Mouse (Mus musculus) 3134 (cell line): ENCODE data around the gene Gm28230.

Source experiments
- DNase-seq: peaks from one replicate; pipeline ENCODE4 v3.0.0-alpha.2; 2011; ENCODE audit warnings: low spot score; ENCODE audit not compliant: insufficient read length; ENCODE audit errors: extremely low read depth

Gm28230 gene

DNA sequence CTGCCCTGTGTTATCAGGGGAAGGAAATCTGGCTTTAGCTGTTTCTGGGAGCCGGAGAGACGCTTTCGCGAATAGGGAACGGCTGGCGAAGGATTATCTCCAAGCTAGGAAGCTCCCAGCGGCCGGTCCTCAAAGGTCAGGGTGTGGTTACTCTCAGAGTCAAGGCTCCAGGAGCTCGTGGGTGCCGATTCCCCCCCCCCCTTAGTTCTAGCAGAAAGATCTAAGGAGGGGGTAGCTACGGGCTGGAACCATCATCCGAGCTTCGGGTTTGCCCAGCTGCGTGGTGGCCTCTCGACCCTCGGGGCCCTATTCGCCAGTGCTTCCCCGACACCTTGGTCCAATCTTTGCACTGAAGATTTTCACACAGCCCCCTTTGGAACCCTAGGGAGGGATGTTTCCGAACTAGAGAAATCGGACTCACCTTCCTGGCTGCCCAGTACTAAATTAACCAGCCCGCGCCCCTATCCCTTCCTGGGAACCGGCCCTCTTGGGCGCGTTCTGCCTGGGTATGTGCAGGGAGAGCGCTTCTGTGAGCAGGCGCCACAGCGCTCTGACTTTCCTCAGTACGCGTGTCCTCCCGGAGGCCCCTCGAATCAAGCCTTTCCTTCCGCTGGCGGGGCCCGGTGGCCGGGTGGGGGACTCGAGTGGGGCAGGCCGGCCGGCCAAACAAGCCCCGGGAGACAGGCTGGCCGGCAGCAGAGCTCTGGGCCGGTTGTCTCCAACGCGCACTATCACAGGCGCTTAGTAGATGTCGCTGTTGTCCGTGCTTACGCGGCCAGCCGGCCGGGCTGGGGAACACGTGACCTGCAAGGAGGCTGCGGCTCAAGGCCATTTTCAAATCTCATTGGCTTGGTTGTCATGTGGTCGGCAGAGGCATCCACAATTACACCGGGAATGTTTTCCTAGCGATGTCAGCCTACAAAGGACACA lies 35.2 kb upstream of the Gm28230 start, which contains the start of gene Hoxd10:
Hoxd10 (plus strand) TSS at position 903 of the 930 bp plus-strand sequence.
- DNase-seq, result no peak

DNA sequence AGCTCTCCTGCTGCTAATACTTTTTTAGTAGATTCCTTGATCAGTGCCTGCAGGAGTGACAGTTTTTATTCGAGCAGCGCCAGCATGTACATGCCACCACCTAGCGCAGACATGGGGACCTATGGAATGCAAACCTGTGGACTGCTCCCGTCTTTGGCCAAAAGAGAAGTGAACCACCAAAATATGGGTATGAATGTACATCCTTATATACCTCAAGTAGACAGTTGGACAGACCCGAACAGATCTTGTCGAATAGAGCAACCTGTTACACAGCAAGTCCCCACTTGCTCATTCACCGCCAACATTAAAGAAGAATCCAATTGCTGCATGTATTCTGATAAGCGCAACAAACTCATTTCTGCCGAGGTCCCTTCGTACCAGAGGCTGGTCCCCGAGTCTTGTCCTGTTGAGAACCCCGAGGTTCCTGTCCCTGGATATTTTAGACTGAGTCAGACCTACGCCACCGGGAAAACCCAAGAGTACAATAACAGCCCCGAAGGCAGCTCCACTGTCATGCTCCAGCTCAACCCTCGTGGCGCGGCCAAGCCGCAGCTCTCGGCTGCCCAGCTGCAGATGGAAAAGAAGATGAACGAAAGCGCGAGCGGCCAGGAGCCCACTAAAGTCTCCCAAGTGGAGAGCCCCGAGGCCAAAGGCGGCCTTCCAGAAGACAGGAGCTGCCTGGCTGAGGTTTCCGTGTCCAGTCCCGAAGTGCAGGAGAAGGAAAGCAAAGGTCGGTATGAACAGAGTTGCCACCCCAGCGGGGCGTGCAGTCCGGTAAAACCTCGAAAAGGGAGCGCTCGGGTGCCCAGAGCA lies 34.3 kb upstream of the Gm28230 start:
- no peak for DNase-seq

DNA sequence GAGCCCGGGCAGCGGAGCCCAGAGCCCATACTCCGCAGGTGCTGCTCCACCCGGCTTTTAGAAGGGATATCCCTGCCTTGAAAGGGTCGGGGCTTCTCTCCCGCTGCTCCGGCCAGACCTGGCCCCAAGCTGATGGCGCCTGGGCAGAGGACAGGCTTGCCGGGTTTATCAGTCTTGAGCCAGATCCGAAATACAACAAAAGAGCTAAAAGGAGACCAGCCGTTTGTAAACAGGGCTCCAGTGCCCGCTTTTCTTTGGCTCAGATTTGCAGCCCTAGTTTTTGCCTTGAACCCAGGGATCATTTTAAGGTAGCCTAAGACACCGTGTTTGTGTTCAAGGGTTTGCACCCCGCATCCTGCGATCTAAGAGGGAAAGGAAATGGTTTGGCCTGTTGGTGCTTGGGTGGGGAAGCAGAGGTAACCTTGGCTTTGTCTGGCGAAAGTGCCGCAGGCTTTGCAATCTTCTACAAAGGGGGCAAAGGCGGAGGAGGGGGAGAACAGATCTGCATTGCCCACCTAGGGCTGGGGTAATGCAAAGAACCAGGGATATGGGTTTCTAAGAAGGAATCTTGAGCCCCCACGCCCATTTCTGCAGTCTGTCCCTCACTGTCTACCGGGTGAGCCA lies 33.6 kb upstream of the Gm28230 start:
- DNase-seq, result no peak

DNA sequence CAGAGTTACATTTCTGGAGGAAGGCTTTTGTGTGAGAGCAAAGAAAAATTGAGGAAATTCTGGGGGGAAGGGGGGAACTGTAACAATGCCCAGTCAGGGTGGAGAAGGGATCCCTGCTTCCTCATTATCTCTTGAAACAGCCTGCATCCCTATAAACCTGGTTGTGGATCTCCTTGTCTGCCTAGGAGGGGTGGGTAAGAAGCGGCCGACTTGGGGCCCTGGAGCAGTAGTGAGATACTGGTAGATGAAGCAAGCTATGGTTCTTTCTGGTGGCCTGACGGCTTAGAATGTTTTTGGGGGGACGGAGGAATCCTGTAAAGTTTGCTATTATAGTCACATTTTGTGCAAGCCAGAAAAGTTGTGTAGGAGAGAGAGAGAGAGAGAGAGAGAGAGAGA lies 33.1 kb upstream of the Gm28230 start:
- no peak for DNase-seq

DNA sequence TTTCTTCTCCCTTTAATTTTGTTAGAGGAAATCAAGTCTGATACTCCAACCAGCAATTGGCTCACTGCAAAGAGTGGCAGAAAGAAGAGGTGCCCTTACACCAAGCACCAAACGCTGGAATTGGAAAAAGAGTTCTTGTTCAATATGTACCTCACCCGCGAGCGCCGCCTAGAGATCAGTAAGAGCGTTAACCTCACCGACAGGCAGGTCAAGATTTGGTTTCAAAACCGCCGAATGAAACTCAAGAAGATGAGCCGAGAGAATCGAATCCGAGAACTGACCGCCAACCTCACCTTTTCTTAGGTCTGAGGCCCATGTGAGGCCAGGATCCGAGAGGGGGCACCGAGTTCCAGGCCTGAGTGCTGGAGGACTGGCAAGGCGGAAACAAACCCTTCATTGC lies 32.5 kb upstream of the Gm28230 start:
- DNase-seq, result no peak

DNA sequence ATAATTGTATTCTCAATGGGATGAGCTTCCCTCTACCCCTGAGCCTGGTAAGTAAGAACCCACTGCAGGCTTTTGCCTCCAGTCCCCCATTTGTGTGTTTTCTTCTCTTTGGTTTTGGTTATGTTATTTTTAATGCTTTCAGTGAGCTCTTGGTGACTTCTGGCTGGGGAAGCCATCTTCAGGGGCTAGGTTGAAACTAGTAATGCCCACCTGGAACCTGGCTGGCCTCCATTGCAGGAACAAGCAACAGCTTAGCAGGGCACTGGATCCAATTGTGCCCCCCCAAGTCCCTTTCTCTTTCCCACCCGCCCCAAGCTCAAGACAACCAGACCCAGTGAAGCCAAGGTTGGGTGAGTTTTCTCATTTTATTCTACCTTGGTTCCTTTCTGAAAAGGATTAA lies 31.1 kb upstream of the Gm28230 start:
- no peak for DNase-seq

DNA sequence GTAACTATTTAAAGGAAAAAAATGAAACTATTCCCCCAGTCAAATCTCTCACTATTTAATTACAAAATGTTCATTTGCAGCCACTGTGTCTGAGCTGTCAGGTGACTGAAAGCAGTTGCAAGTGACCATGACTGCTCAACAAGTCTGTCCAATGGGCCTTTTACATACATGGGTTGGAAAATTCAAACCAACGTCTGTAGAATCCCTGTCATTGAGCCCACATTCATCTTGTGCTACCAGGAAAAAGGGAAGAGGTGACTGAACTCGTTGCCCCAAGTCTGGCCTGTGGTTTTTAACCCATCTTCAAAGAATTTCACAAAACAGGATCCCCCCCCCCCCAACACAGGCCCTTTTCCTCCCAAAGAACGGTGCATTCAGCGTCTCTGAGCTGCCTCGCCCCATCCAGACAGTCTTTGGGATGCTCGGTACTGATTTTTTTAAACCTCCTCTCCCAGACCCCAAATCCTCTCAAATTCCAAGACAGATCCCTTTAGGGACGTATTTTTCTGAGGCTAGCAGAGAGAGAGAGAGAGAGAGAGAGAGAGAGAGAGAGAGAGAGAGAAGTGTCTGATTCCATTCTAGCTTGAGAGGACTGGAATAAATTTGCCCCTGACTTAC lies 30.6 kb upstream of the Gm28230 start:
- no peak for DNase-seq

DNA sequence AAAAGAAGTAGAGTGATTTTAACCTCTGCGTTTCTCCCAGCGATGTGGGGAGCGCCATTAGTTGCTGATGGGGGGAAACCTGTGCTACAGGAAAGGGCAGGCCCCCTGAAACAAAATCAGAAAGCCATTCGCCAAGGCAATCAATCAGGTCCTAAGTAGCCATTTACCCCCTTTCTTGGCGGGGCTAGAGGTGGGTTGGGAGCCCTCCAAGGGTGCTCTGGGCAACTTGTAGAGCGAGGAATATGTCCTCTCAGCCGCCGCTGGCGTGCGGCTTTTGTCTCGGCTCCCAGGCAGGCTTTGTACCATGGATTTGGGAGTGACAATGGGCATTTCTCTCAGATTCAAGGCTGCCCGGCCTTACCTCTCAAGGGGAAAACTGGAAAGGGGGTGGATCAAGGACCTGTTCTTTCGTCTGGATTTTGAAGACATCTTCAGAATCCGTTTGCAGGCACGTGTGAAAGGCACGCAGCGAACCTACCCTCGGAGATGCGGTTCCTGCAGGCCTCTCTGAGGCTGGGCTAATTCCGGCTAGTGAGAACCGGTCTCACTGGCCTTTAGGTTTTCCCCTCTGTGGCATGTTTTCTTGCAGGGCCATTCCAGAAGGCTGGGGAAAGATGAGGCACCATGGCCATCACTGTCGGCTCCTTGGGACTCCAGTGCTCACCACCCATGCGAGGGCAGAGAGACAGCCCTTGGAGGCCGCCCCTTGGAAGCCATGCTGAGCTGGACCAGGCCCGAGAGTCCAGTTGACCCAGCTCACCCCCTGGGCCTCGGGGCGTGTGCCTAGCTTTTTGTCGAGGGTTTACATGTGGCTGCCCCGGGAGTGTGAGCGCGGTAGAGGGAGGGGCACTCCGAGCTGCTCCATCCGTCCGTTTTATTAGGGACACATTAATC lies 29.8 kb upstream of the Gm28230 start:
- no peak for DNase-seq

DNA sequence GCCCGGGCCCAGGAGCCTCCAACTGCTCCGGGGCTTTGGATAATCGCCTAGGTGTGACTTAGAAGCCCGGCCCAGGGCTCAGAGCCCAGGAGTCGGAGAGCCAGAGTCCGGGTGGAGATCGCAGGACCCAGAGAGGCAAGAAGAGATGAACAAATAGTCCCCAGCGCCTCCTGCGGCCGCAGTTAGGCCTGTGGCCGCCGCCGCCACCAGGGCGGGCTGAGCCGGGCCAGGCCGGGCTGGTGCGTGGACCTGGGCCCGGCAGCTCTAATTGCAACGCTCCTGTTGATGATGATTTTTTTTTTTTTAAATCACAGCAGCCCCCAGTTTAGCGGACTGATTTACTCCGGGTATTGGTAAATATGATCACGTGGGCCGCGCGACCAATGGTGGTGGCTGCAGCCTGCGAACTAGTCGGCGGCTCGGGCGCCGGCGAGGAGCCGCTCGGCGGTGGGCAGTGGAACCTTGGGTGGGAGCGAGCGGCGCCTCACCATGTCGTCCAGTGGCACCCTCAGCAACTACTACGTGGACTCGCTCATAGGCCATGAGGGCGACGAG lies 28.9 kb upstream of the Gm28230 start, which contains the start of gene Hoxd9:
Hoxd9 (plus strand) TSS at position 161 of the 555 bp plus-strand sequence.
- no peak for DNase-seq

DNA sequence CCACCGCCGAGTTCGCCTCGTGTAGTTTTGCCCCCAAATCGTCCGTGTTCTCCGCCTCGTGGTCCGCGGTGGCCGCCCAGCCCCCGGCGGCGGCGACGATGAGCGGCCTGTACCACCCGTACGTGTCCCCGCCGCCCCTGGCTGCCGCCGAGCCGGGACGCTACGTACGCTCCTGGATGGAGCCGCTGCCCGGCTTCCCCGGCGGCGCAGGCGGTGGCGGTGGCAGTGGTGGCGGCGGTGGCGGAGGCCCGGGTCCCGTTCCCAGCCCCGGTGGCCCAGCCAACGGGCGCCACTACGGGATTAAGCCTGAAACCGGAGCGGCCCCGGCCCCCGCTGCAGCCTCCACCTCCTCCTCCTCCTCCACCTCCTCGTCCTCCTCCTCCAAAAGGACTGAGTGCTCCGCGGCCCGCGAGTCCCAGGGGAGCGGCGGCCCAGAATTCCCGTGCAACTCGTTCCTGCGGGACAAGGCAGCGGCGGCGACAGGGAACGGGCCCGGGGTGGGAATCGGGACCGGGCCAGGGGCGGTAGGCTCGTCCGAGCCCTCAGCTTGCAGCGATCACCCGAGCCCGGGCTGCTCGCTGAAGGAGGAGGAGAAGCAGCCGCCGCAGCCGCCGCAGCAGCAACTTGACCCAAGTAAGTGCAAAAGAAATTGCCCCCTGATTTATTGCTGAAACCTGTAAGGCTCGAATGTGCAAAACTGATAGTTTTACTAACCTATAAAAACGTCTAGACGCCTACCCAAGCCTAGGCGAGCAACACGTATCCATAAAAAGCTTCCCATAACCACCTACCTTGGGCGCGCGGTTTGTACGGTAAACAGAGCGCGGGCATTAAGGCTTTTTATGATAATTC lies 28.1 kb upstream of the Gm28230 start:
- DNase-seq, result no peak

DNA sequence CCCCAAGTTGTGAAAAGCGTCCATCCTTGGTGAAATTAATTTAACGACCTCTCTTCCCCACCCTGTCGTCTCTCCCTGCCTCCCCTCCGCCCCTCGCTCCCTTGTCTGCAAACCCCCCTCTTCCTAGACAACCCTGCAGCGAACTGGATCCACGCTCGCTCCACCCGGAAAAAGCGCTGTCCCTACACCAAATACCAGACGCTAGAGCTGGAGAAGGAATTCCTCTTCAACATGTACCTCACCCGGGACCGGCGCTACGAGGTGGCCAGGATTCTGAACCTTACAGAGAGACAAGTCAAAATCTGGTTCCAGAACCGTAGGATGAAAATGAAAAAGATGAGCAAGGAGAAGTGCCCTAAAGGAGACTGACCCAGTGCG lies 27.5 kb upstream of the Gm28230 start:
- DNase-seq, result no peak

DNA sequence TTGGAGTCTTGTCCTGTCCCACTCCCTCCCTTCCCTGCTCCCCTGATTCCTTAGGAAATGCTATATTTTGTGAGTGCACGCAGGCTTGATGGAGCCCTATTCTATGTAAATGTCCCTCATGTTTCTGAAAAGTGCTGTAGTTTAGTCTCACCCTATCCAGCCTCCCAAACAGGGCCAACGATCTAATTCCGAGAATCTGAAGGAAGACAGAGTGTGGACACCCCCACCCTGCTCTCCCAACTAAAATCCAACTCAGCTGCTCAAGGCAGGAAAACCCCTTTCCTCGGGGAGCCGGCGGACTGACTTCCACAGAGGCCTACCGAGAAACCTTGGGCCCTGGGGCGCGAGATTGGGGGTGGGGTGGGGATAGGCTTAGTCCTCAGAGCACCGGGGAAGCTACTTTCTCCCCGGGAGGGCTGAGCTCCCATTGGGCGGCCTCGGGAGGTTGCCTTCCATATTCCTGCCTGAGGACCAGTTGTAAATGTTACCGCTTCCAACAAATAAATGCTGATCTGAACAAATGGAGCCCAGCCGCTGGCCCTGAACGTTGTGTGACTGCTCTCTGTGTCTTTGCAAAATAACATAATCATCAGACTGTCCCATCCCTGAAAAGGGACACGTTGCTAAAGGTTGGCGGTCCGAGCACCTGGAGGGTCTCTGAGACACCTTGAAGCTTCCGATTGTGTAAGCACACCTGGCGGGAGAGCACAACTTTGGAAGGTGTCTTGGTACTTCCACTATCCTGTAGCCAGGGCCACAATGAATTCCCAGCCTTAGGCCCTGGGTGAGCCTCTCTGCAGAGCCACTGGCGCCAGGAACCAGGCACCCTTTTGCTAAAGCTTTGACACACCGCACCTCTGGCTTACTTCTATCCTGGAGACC lies 26.6 kb upstream of the Gm28230 start:
- no peak for DNase-seq

DNA sequence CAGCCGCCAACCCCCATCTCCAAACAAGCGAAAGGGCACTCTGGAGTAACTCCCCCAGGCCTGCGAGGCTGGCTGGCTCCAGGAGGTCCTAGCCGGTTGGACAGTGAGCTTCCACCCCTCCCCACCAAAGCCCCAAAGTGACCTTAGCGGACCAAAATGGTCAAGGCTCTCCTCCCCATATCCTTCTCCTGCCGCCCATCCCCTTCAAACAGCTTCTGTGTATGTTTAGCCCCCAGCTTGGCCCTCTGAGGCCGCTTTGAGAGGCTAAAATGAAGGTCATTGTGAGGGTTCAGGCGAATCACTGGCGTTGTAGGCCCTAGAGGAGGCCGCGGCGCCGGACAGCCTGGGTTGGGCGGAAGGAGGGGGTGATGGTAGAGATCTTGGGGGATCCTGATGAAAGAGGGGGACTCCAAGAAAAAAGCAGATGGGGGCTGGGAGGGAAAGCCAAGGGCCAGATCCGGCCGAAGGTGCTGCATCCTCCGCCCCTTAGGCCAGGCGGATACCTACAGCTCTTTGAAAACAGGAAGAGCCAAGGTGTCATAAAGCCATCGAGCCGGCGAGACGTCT lies 25.9 kb upstream of the Gm28230 start:
- no peak for DNase-seq

DNA sequence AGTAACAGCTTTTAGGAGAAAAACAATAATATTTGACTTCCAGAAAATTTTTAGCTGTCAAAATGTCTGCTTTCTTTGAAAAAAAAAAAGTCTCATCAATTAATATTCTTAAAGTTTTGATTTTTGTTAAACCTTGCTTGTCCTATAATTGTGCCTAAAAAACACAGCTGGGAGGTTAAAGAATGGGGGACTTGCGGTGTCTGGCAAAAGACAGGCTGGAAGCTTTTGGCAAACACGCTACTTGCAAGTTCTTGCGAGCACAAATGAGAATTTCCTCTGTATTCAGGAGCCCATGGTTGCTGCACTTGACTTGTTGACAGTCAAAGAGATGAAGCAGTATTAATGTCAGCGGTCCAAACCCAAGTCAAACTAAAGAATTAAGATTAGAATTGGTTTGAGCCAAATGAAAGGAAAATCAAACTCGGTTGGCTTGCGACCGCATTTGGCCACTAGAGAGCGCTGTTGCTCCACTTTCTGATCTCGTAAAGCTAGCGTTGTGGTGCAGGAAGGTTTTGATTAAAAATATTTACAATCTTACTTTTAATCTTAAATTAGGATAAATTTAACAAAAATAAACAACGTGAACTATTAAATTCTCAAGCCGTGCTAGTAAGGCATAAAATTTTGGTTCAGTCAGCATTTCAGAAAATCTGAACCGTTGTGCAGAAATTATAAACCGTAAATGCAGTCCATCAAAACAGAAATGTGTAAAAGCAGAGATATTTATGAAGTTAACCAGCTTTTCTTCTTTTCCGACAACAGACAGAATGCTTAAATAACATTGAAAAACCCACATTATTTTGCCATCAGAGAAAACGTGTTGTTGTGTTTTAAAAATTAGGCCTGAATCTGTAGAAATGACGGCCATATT lies 24.3 kb upstream of the Gm28230 start:
- DNase-seq, result no peak

DNA sequence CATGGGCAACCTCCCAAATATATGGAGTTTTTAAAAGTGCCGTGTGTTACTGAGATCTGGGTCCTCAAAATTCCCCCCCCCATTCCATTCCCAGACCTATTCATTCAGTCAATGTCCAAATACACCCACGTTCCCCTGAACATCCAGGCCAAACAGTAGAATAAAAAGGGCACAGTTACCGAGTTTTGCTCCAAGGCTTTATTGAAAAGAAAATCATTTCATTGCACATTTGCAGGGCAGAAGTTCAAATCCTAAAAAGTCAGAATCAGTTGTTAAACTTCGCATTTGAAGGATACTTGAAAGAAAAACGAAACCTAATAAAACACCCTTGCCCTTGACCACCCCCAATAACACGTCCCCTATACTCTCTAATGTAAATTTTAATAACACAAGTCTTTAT lies 23.7 kb upstream of the Gm28230 start:
- DNase-seq, result no peak

DNA sequence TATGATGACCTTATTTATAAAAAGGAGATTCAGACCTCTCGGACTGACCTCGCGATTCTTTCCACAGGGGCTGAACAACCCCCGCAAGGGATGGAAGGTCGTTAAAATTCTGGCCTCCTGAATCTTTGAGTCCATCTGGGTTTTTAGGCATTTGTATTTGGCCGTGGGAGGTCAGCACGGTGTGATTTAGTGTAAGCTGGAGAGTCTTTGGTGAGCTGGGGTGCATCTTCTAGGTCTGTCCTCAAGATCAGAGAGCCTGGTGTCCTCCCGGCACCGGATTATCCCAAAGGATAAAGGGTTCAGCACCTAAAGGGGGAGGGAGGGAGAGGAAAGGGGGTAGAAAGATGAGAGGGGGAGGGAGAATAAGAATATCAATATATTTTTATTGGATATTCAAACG lies 23.2 kb upstream of the Gm28230 start:
- DNase-seq, result no peak
